28 mouse cellular contexts compared by ENCODE assay signal in the genomic region with DNA sequence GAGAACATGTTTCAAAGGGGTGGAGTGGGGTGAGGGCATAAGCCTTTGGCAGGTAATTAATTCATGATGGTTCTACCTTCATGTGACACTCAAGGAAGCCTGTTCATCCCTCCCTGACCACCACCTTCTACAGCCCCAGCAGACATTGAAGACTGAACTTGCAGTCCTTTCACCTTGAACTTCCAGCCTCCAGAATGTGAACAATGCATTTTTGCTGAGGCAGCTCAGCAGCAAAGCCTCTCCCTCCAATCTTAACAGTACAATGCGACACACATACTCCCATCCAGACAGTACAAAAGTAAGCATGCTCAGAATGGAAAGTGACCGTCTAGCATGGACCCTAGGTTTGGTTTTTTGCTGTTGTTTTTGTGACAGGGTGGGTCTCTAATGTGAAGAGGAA. TPM values are rescaled to one million over a fixed set of nuclear protein-coding genes. Genes with fewer than 3 reads are reported as not detected.
"Had no signal": no experiment of that assay in that cellular context is flagged by ENCODE, and none has a peak within 500 bp of the region (broad histone marks: within the 10 kb centered on the region; RNA-seq: fewer than 3 reads in every experiment).

No protein-coding gene starts in this region.

- H3K4me3 ChIP-seq: heart, adult 2 months; heart, embryonic 12.5 days; heart, embryonic 15.5 days; hindbrain, embryonic 13.5 days; hindbrain, embryonic 15.5 days; intestine, embryonic 15.5 days; layer of hippocampus, adult 2 months; left cerebral cortex, adult 2 months; limb, embryonic 10.5 days; limb, embryonic 12.5 days; liver, embryonic 13.5 days; liver, embryonic 15.5 days had no signal

- H3K36me3 ChIP-seq: hindbrain, embryonic 15.5 days; intestine, embryonic 15.5 days had no signal

- H3K9me3 ChIP-seq: heart, embryonic 12.5 days; heart, embryonic 15.5 days; hindbrain, embryonic 13.5 days; hindbrain, embryonic 15.5 days; intestine, embryonic 15.5 days; limb, embryonic 10.5 days; limb, embryonic 12.5 days; liver, embryonic 13.5 days; liver, embryonic 15.5 days had no signal

- H3K27me3 ChIP-seq: heart, embryonic 12.5 days; heart, embryonic 15.5 days; hindbrain, embryonic 13.5 days; hindbrain, embryonic 15.5 days; intestine, embryonic 15.5 days; limb, embryonic 12.5 days; liver, embryonic 13.5 days; liver, embryonic 15.5 days had no signal

- H3K27ac ChIP-seq: heart, adult 2 months; heart, embryonic 15.5 days; hindbrain, embryonic 13.5 days; hindbrain, embryonic 15.5 days; hindbrain, postnatal 0 days; intestine, embryonic 15.5 days; layer of hippocampus, adult 2 months; left cerebral cortex, adult 2 months; limb, embryonic 10.5 days; limb, embryonic 12.5 days; liver, embryonic 13.5 days; liver, embryonic 15.5 days had no signal

- H3K9ac ChIP-seq: heart, embryonic 15.5 days; hindbrain, embryonic 13.5 days; hindbrain, embryonic 15.5 days; intestine, embryonic 15.5 days; limb, embryonic 12.5 days; liver, embryonic 15.5 days had no signal

- DNase-seq: gastrocnemius, postnatal 14 days; gastrocnemius, postnatal 36 days; heart, adult 11 months; heart, adult 2 months; heart, postnatal 14 days; heart, postnatal 36 days; kidney, adult 18-20 months; kidney, adult 8-10 months; kidney, postnatal 10 days; kidney, postnatal 25 days; kidney, postnatal 4 days; liver; liver, embryonic 13.5 days had no signal

RNA-seq across cellular contexts. Expression of a gene that starts 41.3 kb away (rescaled TPM):
- total RNA-seq: hindbrain, postnatal 0 days; layer of hippocampus, postnatal 10 days; layer of hippocampus, postnatal 25 days; left cerebral cortex, adult 2 months; left cerebral cortex, postnatal 14 days; left cerebral cortex, postnatal 36 days had no signal
